Mouse (Mus musculus): ENCODE results near the gene 1700109H08Rik. TPM values are rescaled to one million over a fixed set of nuclear protein-coding genes. Genes with fewer than 3 reads are reported as not detected.
"Not testable (repeated sequence)": the region's sequence is repeated elsewhere in the genome, so short reads cannot be mapped to it uniquely, and the experiment has no call there.

The 1700109H08Rik gene
- polyA plus RNA-seq, 1 experiment from 2014 or later, result 3.1 TPM

DNA sequence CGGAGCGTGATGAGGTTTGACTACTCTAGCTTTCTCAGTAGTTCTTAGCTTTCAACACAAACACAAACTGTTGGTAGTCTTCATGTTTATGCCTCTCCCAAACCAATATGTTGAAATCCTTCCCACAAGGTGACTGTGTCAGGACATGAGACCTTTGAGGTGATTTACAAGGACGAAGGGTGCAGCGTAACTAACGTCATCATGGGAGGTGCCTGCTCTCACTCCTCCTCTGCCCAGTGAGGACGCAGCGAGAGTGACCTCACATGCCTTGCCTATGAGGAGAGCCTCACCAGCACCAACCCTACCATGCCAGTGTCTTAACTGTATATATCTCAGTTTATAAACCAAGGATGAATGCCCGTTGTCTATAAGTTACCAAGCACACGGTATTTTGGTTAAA is 35.7 kb downstream of the 1700109H08Rik start:
- peaks cover 60% of the 10 kb centered on the region for H3K36me3 ChIP-seq (ENCODE audit: poor library complexity, severe bottlenecking)
- no peak overlapping the region for H3K27ac ChIP-seq
- H3K9ac ChIP-seq, result no peak overlapping the region
- H3K4me2 ChIP-seq, result no peak overlapping the region
- ATAC-seq, result no peak
- no peaks in the 10 kb centered on the region for H3K4me1 ChIP-seq
- H3K27me3 ChIP-seq, result no peaks in the 10 kb centered on the region
- WGBS, result 95% methylated on average over 9 of the region's 9 CpGs
- H3K9me3 ChIP-seq (replicated peaks), result no peaks in the 10 kb centered on the region
- no peak overlapping the region for H3K4me3 ChIP-seq

DNA sequence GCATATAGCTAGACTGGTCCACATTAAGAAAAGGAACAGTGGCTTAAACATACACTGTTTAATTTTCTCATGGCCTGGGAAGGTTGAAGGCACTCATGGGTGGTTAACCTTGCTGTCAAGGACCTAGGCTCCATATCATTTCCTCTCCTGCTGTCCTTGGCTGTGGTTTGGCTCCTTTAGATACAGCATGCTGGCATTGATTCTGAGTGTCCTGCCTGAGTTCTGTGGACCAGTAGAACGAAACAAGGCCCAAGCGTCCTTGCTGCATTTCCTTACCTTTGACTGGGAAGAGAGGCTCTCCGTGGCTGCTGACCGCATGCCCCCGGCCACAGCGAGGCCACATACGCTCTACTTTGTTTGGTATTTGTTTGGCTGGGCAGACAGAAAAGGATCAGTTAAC is 37.9 kb downstream of the 1700109H08Rik start:
- H3K4me3 ChIP-seq, result no peak overlapping the region
- no peak for ATAC-seq
- H3K4me1 ChIP-seq, result no peaks in the 10 kb centered on the region
- H3K27me3 ChIP-seq, result no peaks in the 10 kb centered on the region
- H3K9me3 ChIP-seq (replicated peaks), result no peaks in the 10 kb centered on the region
- H3K36me3 ChIP-seq (ENCODE audit: poor library complexity, severe bottlenecking), result peaks cover 62% of the 10 kb centered on the region
- H3K4me2 ChIP-seq, result no peak overlapping the region
- no peak overlapping the region for H3K9ac ChIP-seq
- no peak overlapping the region for H3K27ac ChIP-seq
- 94% methylated on average over 7 of the region's 7 CpGs for WGBS

DNA sequence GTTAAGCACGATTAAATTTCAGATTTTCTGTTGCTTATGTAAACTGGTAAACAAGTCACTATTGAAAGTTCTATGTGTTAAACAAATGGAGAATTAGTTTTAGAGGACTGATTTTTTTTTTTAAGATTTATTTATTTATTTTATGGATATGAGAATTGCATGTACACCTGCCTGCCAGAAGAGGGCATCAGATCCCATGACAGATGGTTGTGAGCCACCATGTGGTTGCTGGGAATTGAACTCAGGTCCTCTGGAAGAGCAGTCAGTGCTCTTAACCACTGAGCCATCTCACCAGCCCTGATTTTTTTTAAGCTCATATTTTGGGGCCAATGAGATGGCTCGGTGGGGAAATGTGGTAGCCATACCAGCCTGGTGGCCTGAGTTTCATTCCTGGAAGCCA is 40.5 kb downstream of the 1700109H08Rik start:
- H3K4me1 ChIP-seq; H3K9ac ChIP-seq; H3K27ac ChIP-seq; H3K27me3 ChIP-seq; H3K4me2 ChIP-seq; ATAC-seq; H3K9me3 ChIP-seq (replicated peaks); H3K4me3 ChIP-seq: not testable (repeated sequence)
- H3K36me3 ChIP-seq (ENCODE audit: poor library complexity, severe bottlenecking), result peaks cover 54% of the 10 kb centered on the region
- WGBS, result 95% methylated on average over 2 of the region's 2 CpGs

DNA sequence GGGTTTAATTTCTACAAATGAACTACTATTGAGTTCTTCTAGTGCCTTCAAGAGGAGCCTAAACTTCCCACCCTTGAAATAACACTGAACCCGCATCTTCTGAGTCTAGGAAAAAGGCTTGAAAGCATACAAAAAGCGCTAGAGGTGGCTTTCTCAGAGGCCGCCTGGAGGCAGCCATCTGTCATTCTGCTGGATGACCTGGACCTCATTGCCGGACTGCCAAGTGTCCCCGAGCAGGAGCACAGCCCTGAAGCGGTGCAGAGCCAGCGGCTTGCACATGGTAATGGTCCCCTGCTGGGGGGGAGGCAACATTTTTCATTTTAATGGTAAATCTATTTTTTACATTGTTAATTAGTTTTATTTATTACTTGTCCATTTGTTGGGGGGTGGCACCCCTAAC is 49.1 kb downstream of the 1700109H08Rik start:
- WGBS, result 84% methylated on average over 7 of the region's 7 CpGs
- H3K4me2 ChIP-seq, result no peak overlapping the region
- no peak for ATAC-seq
- H3K4me1 ChIP-seq, result no peaks in the 10 kb centered on the region
- H3K27ac ChIP-seq, result no peak overlapping the region
- no peak overlapping the region for H3K4me3 ChIP-seq
- H3K9me3 ChIP-seq (replicated peaks), result no peaks in the 10 kb centered on the region
- no peak overlapping the region for H3K9ac ChIP-seq
- H3K27me3 ChIP-seq, result no peaks in the 10 kb centered on the region
- peaks cover 49% of the 10 kb centered on the region for H3K36me3 ChIP-seq (ENCODE audit: poor library complexity, severe bottlenecking)

DNA sequence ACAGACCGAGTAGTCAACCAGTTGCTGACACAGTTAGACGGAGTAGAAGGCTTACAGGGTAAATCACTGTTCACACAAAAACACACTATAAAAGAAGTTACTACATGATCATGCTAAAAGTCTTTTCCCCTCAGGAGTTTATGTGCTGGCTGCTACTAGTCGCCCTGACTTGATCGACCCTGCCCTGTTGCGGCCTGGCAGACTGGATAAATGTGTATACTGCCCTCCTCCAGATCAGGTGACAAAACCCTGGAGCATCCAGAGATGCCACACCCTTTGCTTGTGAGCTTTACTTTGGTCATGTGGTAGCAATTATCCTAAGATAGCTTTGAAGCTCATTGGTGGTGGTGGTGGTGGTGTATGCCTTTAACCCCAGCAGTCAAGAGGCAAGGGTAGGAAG is 58.7 kb downstream of the 1700109H08Rik start:
- Histone ChIP-seq H3K9ac (no peak overlapping the region), H3K36me3 (ENCODE audit: poor library complexity, severe bottlenecking) (peaks cover 46% of the 10 kb centered on the region), H3K4me3 (no peak overlapping the region), H3K27me3 (no peaks in the 10 kb centered on the region), H3K9me3 (replicated peaks) (no peaks in the 10 kb centered on the region), H3K4me1 (no peaks in the 10 kb centered on the region), H3K27ac (no peak overlapping the region), H3K4me2 (no peak overlapping the region)
- 93% methylated on average over 5 of the region's 5 CpGs for WGBS
- ATAC-seq, result no peak

DNA sequence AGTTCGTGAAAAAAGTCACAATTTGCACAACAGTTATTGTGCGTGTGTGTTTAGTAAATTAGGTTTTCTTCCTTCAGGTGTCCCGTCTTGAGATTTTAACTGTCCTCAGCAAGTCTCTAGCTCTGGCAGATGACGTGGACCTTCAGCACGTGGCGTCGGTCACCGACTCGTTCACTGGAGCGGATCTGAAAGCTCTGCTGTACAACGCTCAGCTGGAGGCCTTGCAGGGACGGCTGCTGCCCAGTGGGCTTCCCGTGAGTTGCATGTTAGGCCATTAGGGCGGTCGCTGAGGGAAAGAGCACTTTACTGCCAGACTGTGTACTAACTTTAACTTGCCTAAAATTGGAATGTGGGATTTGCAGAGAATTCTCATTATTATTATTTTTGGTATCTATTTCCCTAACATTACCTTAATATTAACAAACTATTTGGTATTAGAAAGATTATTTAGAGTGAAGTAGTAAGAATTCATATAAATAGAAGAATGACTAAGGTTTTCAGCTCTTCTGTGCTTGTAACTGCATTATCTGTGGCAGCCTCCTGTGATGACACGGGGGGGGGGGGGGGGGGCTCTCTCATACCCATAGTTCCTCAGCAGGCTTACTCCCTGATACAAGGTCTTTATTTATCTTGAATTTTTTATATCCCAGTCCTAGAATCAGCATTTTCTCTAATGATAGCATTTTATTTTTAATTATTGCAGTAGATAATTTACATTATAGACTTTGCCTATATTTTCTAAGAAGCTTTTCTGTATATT is 60.3 kb downstream of the 1700109H08Rik start:
- WGBS, result 61% methylated on average over 16 of the region's 16 CpGs
- no peak for ATAC-seq
- no peak overlapping the region for H3K27ac ChIP-seq
- no peak overlapping the region for H3K9ac ChIP-seq
- H3K4me1 ChIP-seq, result no peaks in the 10 kb centered on the region
- no peak overlapping the region for H3K4me2 ChIP-seq
- peaks cover 52% of the 10 kb centered on the region for H3K36me3 ChIP-seq (ENCODE audit: poor library complexity, severe bottlenecking)
- no peak overlapping the region for H3K4me3 ChIP-seq
- H3K27me3 ChIP-seq, result no peaks in the 10 kb centered on the region
- no peaks in the 10 kb centered on the region for H3K9me3 ChIP-seq (replicated peaks)

DNA sequence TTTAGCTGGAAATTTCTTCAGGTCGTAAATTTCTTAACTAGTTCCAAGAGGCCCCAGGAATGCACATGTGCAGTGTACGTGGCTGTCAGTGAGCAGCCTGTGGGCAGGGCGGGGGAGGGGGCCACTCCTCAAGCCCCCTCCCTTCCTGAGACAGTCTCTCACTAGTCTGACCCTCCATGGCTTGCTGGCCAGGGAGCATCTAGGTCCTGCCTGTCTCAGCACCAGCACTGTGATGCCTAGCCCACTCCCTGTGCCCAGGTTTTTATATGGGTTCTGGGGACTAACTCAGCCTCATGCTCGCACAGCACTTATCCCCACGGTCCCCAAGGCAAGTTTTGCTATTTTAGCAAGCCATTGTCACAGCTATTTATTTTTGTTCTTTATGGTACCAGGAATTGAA is 60.9 kb downstream of the 1700109H08Rik start:
- no peak overlapping the region for H3K4me3 ChIP-seq
- 92% methylated on average over 5 of the region's 5 CpGs for WGBS
- H3K4me1 ChIP-seq, result no peaks in the 10 kb centered on the region
- no peak overlapping the region for H3K27ac ChIP-seq
- no peak overlapping the region for H3K9ac ChIP-seq
- H3K4me2 ChIP-seq, result no peak overlapping the region
- H3K9me3 ChIP-seq (replicated peaks), result no peaks in the 10 kb centered on the region
- no peak for ATAC-seq
- H3K27me3 ChIP-seq, result no peaks in the 10 kb centered on the region
- peaks cover 47% of the 10 kb centered on the region for H3K36me3 ChIP-seq (ENCODE audit: poor library complexity, severe bottlenecking)

DNA sequence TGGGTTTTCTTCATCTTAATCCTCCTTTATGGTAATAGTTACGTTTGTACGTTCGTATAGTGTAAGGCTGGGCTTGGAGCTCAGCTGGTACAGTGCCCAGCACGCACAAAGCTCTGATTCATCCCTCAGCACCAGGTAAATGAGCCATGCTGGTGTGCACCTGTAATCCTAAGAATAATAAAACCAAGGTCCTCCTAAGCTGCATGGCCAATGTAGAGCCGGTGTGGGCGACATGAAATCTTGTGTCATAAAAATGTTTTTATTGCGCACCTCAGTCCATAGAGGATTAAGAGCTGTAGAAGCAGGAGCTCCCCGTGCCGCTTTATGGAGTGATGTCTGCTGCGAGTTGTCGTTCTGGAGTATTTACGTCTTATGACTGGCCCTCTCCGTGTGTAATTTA is 61.9 kb downstream of the 1700109H08Rik start:
- no peak overlapping the region for H3K9ac ChIP-seq
- H3K27ac ChIP-seq, result no peak overlapping the region
- H3K9me3 ChIP-seq (replicated peaks), result no peaks in the 10 kb centered on the region
- no peak overlapping the region for H3K4me2 ChIP-seq
- WGBS, result 95% methylated on average over 13 of the region's 13 CpGs
- H3K4me3 ChIP-seq, result no peak overlapping the region
- H3K4me1 ChIP-seq, result no peaks in the 10 kb centered on the region
- no peaks in the 10 kb centered on the region for H3K27me3 ChIP-seq
- peaks cover 45% of the 10 kb centered on the region for H3K36me3 ChIP-seq (ENCODE audit: poor library complexity, severe bottlenecking)
- no peak for ATAC-seq

DNA sequence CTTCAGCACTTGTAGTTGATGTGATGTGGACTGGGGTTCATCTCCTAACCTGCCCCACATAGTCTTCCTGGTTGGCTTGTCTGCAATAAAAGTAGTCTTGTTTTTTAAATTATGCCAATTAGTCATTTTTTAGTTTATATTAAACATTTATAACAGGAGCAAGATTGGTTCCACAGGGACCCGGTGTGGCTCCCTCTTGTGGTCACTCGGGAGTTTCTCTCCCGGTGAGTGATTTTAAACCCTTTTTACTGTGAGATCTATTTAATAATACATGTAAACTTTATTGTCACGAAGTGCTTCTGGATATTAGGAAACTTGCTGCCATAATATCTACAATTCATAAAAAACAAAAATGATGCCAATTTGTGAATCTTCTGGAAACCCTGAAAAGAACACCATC is 62.6 kb downstream of the 1700109H08Rik start:
- H3K27me3 ChIP-seq, result no peaks in the 10 kb centered on the region
- no peak overlapping the region for H3K27ac ChIP-seq
- H3K4me3 ChIP-seq, result no peak overlapping the region
- no peaks in the 10 kb centered on the region for H3K9me3 ChIP-seq (replicated peaks)
- ATAC-seq, result no peak
- H3K4me2 ChIP-seq, result no peak overlapping the region
- H3K36me3 ChIP-seq (ENCODE audit: poor library complexity, severe bottlenecking), result peaks cover 45% of the 10 kb centered on the region
- no peak overlapping the region for H3K9ac ChIP-seq
- no peaks in the 10 kb centered on the region for H3K4me1 ChIP-seq
- whole genome bisulfite sequencing, result 78% methylated on average over 4 of the region's 4 CpGs

Other genes starting within 250 kb of the 1700109H08Rik start
- 30.3 and 34.4 TPM in 2 replicates for gene Cdk6, start 230.1 kb upstream of the 1700109H08Rik start, polyA plus RNA-seq (2015; fragmentation: Nextera tagmentation; extraction: Ambion mirVana)
- gene Fam133b, start 27.7 kb upstream of the 1700109H08Rik start, polyA plus RNA-seq (2015; fragmentation: Nextera tagmentation; extraction: Ambion mirVana), result 39.0 and 40.6 TPM in 2 replicates
- 21.7 and 24.4 TPM in 2 replicates for gene Pex1, start 24.5 kb downstream of the 1700109H08Rik start, polyA plus RNA-seq (2015; fragmentation: Nextera tagmentation; extraction: Ambion mirVana)
- 16.2 and 16.8 TPM in 2 replicates for gene Rbm48, start 25.0 kb downstream of the 1700109H08Rik start, polyA plus RNA-seq (2015; fragmentation: Nextera tagmentation; extraction: Ambion mirVana)
- gene Tmbim7, start 79.6 kb downstream of the 1700109H08Rik start, polyA plus RNA-seq (2015; fragmentation: Nextera tagmentation; extraction: Ambion mirVana), result not detected in 2 replicates
- gene Gatad1, start 85.6 kb downstream of the 1700109H08Rik start, polyA plus RNA-seq (2015; fragmentation: Nextera tagmentation; extraction: Ambion mirVana), result 65.8 and 69.3 TPM in 2 replicates
- 15.6 and 16.7 TPM in 2 replicates for gene Ankib1, start 231.4 kb downstream of the 1700109H08Rik start, polyA plus RNA-seq (2015; fragmentation: Nextera tagmentation; extraction: Ambion mirVana)
- 74.7 and 74.8 TPM in 2 replicates for gene Krit1, start 231.6 kb downstream of the 1700109H08Rik start, polyA plus RNA-seq (2015; fragmentation: Nextera tagmentation; extraction: Ambion mirVana)

All from forebrain, embryonic 13.5 days (tissue).